Mouse (Mus musculus): Measurements from ENCODE around the gene Hist1h4c. TPM values are rescaled to one million over a fixed set of nuclear protein-coding genes. Genes with fewer than 3 reads are reported as not detected.

Hist1h4c gene
- total and polyA plus RNA-seq, 3 experiments = 4.1 to 2,008 TPM; not detected in 1

- H3K4me3 ChIP-seq (ENCODE audit: control insufficient read depth in 1 of 2, insufficient read depth in 1 of 2, low read depth in 2 of 2, low read length in 2 of 2) = peak overlapping the region; percentile 58 to 72
- H3K9ac ChIP-seq (ENCODE audit: control insufficient read depth, low read depth, low read length, poor library complexity, severe bottlenecking) = peak overlapping the region; percentile 94
- no peaks in the 10 kb centered on the region for H3K9me3 ChIP-seq (replicated peaks; ENCODE audit: insufficient read depth, low read length)
- H3K27ac ChIP-seq (ENCODE audit: control insufficient read depth, low read depth, low read length) = peak overlapping the region; percentile 99
- H3K4me1 ChIP-seq (ENCODE audit: control insufficient read depth in 1 of 2, insufficient read depth in 2 of 2, low read length in 2 of 2) = 0 out of 4 replicates have a peak, but pooled peaks cover 3 to 6% of the 10 kb centered on the region in 2 experiments
- peak; percentile 67 for DNase-seq (ENCODE audit: low read depth, low spot score)
- peaks cover 0 to 17% of the 10 kb centered on the region in 2 experiments; a peak in 2 of 4 replicates for H3K36me3 ChIP-seq (ENCODE audit: control insufficient read depth in 1 of 2, insufficient read depth in 2 of 2, low read length in 2 of 2)
- no peaks in the 10 kb centered on the region; the same call in 1 of the 2 replicates for H3K79me2 ChIP-seq (ENCODE audit: control insufficient read depth, insufficient read depth, low read length, poor library complexity)
- TF ChIP-seq MEF2A (IDR thresholded peaks at IDR 0.05; ENCODE audit: extremely low read depth, insufficient replicate concordance, low read depth, low read length, poor library complexity, severe bottlenecking) (no peak), TBP (IDR thresholded peaks at IDR 0.05; ENCODE audit: low read depth, low read length) (peak; percentile 44; the same call in 1 of the 2 replicates)
- H3K27me3 ChIP-seq (ENCODE audit: control insufficient read depth in 1 of 2, insufficient read depth in 2 of 2, low read length in 2 of 2) = no peaks in the 10 kb centered on the region
Observed at GRCm38 (mm10) chr13:23738041-23738440, 39.8 kb upstream of the Hist1h4c start.

GRCm38 (mm10) chr13:23737091-23737490 is 38.8 kb upstream of the Hist1h4c start:
- H3K79me2 ChIP-seq (ENCODE audit: control insufficient read depth, insufficient read depth, low read length, poor library complexity) = no peaks in the 10 kb centered on the region; the same call in 1 of the 2 replicates
- no peak overlapping the region for H3K9ac ChIP-seq (ENCODE audit: control insufficient read depth, low read depth, low read length, poor library complexity, severe bottlenecking)
- DNase-seq (ENCODE audit: low read depth, low spot score) = no peak
- H3K36me3 ChIP-seq (ENCODE audit: control insufficient read depth in 1 of 2, insufficient read depth in 2 of 2, low read length in 2 of 2) = peaks cover 0 to 14% of the 10 kb centered on the region in 2 experiments; a peak in 2 of 4 replicates
- no peaks in the 10 kb centered on the region for H3K27me3 ChIP-seq (ENCODE audit: control insufficient read depth in 1 of 2, insufficient read depth in 2 of 2, low read length in 2 of 2)
- TF ChIP-seq USF2 (IDR thresholded peaks at IDR 0.05; ENCODE audit: borderline replicate concordance in 1 of 2, insufficient read depth in 1 of 2, low read depth in 1 of 2, low read length in 2 of 2) = no peak
- TF ChIP-seq KAT2A (conservative IDR thresholded peaks at IDR 0.05; ENCODE audit: low read depth, low read length) = no peak
- no peak for TF ChIP-seq ELF1 (IDR thresholded peaks at IDR 0.05; ENCODE audit: low read depth, low read length)
- no peak for TF ChIP-seq ETS1 (IDR thresholded peaks at IDR 0.05; ENCODE audit: low read depth, low read length)
- no peak for TF ChIP-seq POLR2AphosphoS5 (IDR thresholded peaks at IDR 0.05; ENCODE audit: borderline replicate concordance, low read depth, low read length)
- TF ChIP-seq MXI1 (IDR thresholded peaks at IDR 0.05; ENCODE audit: low read depth, low read length) = no peak
- no peaks in the 10 kb centered on the region for H3K9me3 ChIP-seq (replicated peaks; ENCODE audit: insufficient read depth, low read length)
- H3K27ac ChIP-seq (ENCODE audit: control insufficient read depth, low read depth, low read length) = no peak overlapping the region
- 0 out of 4 replicates have a peak, but pooled peaks cover 3 to 4% of the 10 kb centered on the region in 2 experiments for H3K4me1 ChIP-seq (ENCODE audit: control insufficient read depth in 1 of 2, insufficient read depth in 2 of 2, low read length in 2 of 2)
- no peak overlapping the region for H3K4me3 ChIP-seq (ENCODE audit: control insufficient read depth in 1 of 2, insufficient read depth in 1 of 2, low read depth in 2 of 2, low read length in 2 of 2)

- H3K4me3 ChIP-seq (ENCODE audit: control insufficient read depth in 1 of 2, insufficient read depth in 1 of 2, low read depth in 2 of 2, low read length in 2 of 2) = no peak overlapping the region
- 0 out of 4 replicates have a peak, but pooled peaks cover 0 to 3% of the 10 kb centered on the region in 2 experiments for H3K4me1 ChIP-seq (ENCODE audit: control insufficient read depth in 1 of 2, insufficient read depth in 2 of 2, low read length in 2 of 2)
- H3K79me2 ChIP-seq (ENCODE audit: control insufficient read depth, insufficient read depth, low read length, poor library complexity) = no peaks in the 10 kb centered on the region
- no peak overlapping the region for H3K9ac ChIP-seq (ENCODE audit: control insufficient read depth, low read depth, low read length, poor library complexity, severe bottlenecking)
- DNase-seq (ENCODE audit: low read depth, low spot score) = peak; percentile 84
- H3K36me3 ChIP-seq (ENCODE audit: control insufficient read depth in 1 of 2, insufficient read depth in 2 of 2, low read length in 2 of 2) = peaks cover 0 to 2% of the 10 kb centered on the region in 2 experiments; a peak in 2 of 4 replicates
- H3K27ac ChIP-seq (ENCODE audit: control insufficient read depth, low read depth, low read length) = no peak overlapping the region
- no peaks in the 10 kb centered on the region for H3K27me3 ChIP-seq (ENCODE audit: control insufficient read depth in 1 of 2, insufficient read depth in 2 of 2, low read length in 2 of 2)
- no peaks in the 10 kb centered on the region for H3K9me3 ChIP-seq (replicated peaks; ENCODE audit: insufficient read depth, low read length)
- TF ChIP-seq CTCF (IDR thresholded peaks at IDR 0.05 in 2 of 3, conservative IDR thresholded peaks at IDR 0.05 in 1 of 3; ENCODE audit: control insufficient read depth in 1 of 3, insufficient read depth in 1 of 3, low read depth in 2 of 3, low read length in 3 of 3, poor library complexity in 1 of 3, severe bottlenecking in 1 of 3) (peak; percentile 69 to 97 (median 84)), ZC3H11A (IDR thresholded peaks at IDR 0.05; ENCODE audit: low read depth, low read length) (peak; percentile 97), CHD1 (IDR thresholded peaks at IDR 0.05; ENCODE audit: low read depth, low read length) (no peak), GABPA (IDR thresholded peaks at IDR 0.05; ENCODE audit: low read depth, low read length) (no peak), MAZ (IDR thresholded peaks at IDR 0.05; ENCODE audit: low read depth, low read length) (no peak), RAD21 (IDR thresholded peaks at IDR 0.05; ENCODE audit: low read depth, low read length) (peak; percentile 96), MAX (IDR thresholded peaks at IDR 0.05; ENCODE audit: low read length) (peak; percentile 94), HCFC1 (IDR thresholded peaks at IDR 0.05; ENCODE audit: low read depth, low read length) (peak; percentile 38; the same call in 1 of the 2 replicates), MXI1 (IDR thresholded peaks at IDR 0.05; ENCODE audit: low read depth, low read length) (peak; percentile 8; the same call in 1 of the 2 replicates), E2F4 (IDR thresholded peaks at IDR 0.05; ENCODE audit: borderline replicate concordance, low read depth, low read length) (no peak), TCF12 (IDR thresholded peaks at IDR 0.05; ENCODE audit: low read depth, low read length) (no peak), RCOR1 (IDR thresholded peaks at IDR 0.05; ENCODE audit: low read depth, low read length) (no peak), EP300 (IDR thresholded peaks at IDR 0.05; ENCODE audit: low read depth in 1 of 2, low read length in 2 of 2) (no peak), UBTF (IDR thresholded peaks at IDR 0.05; ENCODE audit: borderline replicate concordance, insufficient read depth, low read depth, low read length) (no peak), SIN3A (IDR thresholded peaks at IDR 0.05; ENCODE audit: low read length) (peak; percentile 51; the same call in 1 of the 2 replicates), GATA1 (IDR thresholded peaks at IDR 0.05; ENCODE audit: low read depth, low read length) (peak; percentile 77)
Observed at GRCm38 (mm10) chr13:23732156-23732804, 34.0 kb upstream of the Hist1h4c start.

Measured in MEL (cell line).